Mouse (Mus musculus) granulocyte monocyte progenitor cell, adult 5-6 weeks (primary cell): ENCODE measurements around the gene Stard13. TPM values are rescaled to one million over a fixed set of nuclear protein-coding genes. Genes with fewer than 3 reads are reported as not detected.

Source experiments
- ATAC-seq: replicated peaks from 2 replicates; pipeline ENCODE4 v1.8.0; 2016; ENCODE audit warnings: mild to moderate bottlenecking, moderate TSS enrichment, inconsistent platforms; ENCODE audit not compliant: poor library complexity, severe bottlenecking
- total RNA-seq, 2 experiments: library from RNA; stranded (forward) in 1 of 2; stranded (reverse) in 1 of 2; fragments of 200-712, 200-1000 nt in 1 of 2; fragments of >200 nt in 1 of 2; fragmentation: Nextera tagmentation in 1 of 2; gene quantifications; 2 replicates each; pipeline ENCODE4 v1.2.3; 2014 to 2017

The Stard13 gene
- total RNA-seq, 2 experiments from 2014 or later = not detected

DNA sequence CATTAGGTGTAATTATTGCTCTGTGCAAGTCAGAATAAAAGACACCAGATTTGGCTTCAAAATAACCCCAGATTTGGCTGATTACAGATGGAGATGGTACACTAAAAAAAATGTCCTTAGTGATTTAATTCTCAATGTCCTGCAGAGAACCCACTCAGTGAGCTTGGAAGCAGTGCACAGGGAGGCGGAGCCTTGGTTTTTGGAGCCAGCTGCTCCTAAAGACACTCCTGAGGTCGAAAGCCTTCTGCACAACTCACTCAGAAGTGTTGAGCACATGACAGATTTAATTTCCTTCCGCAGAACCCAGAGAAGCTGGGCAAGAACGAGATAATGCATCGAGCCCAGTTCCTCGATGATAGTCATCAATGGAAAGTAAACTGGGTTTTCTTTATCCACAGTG lies 162.2 kb downstream of the Stard13 start:
- no peak for ATAC-seq

DNA sequence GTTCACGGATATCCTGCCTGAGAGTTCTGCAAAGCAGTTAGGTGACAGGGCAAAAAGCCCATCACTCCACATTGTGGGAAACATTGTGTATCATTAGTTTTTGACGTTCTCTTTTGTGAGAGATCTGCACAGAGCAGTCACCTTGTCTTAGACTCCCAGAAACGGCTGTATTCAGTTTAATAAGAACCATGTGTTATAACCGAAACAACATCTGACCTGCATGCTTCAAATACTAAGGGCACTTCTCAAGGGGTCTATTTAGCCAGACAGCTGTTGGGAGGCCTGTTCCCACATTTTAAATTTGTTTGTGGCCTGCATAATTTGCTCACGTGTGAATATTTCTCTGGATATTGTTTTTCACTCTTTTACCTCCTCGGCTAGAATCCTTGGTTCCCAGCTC lies 162.7 kb downstream of the Stard13 start:
- no peak for ATAC-seq

DNA sequence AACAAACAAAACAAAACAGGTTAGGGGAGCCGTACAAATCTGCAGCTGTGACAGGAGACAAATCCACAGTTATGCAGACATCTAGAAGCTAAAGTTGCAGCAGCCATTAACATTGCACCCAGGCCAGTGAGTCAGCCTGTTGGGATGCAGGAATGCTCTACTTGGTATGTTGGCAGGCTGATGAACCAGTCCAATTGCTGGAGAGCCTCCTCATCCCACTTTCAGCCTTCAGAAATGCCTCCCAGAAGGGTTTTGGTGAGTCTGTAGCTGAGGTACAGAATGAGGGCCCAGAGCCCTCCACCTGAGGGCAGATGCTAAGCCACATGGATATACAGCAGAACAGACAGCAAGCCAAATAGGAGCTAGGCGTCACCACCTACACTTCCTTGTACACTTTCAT lies 164.1 kb downstream of the Stard13 start:
- ATAC-seq = no peak

DNA sequence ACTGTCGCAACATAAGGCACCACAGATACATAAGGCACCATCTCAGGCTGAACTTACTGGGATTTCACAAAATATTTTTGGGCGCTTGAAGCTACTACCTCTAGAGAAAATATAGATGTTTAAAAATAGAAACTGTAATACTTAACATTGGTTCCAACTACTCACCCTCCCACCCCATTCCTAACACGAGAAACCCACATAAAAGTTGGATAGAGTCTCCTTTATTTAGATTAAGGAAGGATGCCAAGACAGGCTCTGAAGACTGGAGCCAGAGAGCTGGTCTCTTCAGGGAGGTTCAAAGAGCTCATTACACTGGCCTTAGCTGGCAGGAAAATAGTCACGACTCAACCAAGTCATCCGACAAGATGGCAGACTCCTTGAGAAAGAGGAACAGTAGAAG lies 167.6 kb downstream of the Stard13 start:
- ATAC-seq = no peak

GRCm38 (mm10) chr5:151065228-151065627 lies 168.4 kb downstream of the Stard13 start:
- ATAC-seq = no peak

DNA sequence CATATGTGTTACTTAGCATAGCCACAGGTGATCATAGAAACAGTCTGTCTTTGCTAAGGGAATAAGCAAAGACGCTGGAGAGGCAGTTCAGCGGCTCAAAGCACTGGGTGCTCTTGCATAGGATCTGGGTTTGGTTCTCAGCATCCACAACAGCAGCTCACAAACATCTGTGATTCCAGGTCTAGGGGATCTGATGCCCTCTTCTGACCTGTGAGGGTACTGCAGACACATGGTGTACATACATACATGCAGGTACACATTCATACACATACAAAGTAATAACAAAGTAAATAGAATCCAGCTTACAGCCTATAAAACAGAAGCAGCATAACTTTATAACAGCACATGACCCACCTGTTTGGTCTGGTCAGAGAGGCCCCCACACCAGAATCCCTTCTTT lies 171.7 kb downstream of the Stard13 start:
- ATAC-seq = no peak

GRCm38 (mm10) chr5:151060476-151060875 lies 173.2 kb downstream of the Stard13 start:
- ATAC-seq = no peak

DNA sequence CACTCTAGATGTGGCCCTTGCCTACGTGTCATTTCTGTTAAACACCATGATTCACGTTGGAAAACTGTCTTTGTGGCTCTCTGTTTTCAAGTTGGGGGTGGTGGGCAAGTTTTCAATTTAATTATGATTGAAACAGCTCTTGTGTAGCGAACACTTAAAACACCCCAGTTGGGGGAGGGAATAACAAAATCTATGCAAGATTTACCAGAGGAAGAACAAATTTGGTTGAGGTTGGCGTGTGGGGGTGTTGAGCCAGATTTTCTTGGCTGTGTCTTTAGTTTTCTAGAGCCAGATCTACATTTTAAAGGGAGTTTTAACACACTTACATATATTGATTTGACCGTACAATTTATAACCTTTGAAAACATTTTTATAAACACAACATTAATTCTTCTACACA lies 173.9 kb downstream of the Stard13 start:
- no peak for ATAC-seq

DNA sequence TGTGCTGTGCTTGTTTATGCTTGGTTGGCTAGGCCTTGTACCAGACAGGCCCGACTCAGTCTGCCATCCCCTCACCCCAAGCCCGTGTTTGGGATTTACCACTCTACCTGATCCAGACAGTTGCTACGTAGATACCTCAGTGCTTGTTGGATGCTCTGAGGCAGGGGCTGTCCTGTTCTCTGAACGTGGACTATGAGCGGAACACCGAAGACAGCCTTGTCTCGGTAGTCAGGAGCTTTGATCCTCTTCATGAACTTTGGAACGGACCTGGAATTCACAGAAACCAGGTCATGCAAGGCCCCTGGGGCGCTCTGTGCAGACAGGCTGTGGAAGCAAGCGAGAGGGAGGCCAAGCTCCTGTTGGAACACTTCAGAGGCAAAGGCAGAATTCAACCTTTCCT lies 174.3 kb downstream of the Stard13 start:
- ATAC-seq = no peak

DNA sequence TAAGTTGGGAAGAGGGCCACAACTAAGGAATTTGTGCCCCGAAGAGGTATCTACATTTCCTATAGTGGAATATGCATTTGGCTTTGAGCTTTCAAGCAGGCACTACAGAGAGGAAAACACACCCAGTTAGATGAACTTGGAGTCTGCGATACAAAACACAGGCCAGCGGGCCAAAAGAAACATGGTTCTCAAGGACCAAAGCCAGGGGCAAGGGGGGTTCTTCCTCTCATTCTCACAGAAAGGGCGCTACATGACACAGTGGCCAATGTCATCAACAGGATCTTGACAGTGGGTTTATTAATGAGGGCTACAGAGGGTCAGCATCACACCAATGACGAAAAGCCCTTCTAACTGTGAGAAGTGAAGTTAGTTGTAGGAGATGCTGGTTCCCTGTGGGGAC lies 175.9 kb downstream of the Stard13 start:
- no peak for ATAC-seq

- peak; percentile 89 for ATAC-seq
Measured at GRCm38 (mm10) chr5:151056920-151057294, 176.7 kb downstream of the Stard13 start.

GRCm38 (mm10) chr5:151056255-151056919 lies 177.2 kb downstream of the Stard13 start:
- peak; percentile 13; the same call in 1 of the 2 replicates for ATAC-seq

GRCm38 (mm10) chr5:151055426-151056090 lies 178.1 kb downstream of the Stard13 start:
- ATAC-seq = no peak

DNA sequence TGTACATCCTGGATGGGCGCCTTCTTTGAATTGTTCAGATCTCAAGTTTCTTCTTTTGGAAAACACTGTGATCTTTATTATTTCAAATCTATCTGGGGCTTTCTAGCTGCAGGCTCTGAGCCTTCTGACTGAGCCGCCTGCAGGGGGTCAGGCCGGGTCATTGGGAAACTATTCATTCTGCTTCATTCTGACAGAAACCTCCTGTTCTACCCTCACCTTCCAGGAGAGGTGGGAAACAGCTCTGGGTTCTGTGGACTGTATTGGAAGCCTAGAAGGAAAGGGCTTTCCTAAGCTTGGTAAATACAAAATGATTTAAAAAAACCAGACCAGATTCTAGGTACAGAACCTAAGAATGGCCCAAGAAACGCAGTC lies 178.9 kb downstream of the Stard13 start:
- no peak for ATAC-seq

GRCm38 (mm10) chr5:151054100-151054742 lies 179.4 kb downstream of the Stard13 start:
- no peak for ATAC-seq

- ATAC-seq = no peak
Measured at GRCm38 (mm10) chr5:151053190-151053589, 180.4 kb downstream of the Stard13 start.

DNA sequence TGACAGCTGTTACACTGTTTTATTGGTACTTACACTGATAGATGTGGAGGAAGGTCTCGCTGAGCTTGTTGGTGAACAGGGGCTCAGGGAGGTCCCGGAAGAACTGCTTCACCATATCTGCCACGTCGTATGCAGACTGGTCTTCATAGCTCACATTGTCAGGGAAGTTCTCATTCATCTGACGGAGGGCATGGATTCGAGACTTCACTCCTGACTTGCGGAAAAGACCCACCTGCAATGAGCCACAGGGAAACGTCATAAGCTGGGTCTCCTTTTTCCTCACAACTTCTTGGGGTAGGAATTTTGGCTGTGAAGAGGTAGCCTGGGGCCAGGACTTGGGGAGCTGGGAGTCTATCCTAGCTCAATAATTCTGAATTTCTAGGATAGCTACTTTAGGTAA lies 181.3 kb downstream of the Stard13 start:
- no peak for ATAC-seq

DNA sequence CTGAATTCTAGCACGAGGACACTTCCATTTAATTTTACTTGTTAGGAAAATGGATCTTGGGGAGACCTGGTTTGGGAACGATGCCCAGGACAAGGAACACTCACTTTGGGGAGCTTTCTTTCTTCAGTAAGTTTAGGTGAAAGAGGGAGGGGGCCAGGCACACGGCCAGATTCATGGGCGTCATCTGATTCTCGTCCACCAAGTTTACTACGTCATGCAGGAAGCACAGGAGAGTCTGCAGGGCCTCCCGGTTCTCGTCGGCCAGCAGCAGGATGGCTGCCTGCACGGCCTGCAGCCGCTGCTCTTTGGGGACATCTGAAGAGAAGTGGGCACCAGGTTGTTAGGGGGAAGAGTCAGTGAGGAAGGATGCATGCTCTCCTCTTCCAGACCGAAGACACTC lies 186.1 kb downstream of the Stard13 start:
- ATAC-seq = no peak

DNA sequence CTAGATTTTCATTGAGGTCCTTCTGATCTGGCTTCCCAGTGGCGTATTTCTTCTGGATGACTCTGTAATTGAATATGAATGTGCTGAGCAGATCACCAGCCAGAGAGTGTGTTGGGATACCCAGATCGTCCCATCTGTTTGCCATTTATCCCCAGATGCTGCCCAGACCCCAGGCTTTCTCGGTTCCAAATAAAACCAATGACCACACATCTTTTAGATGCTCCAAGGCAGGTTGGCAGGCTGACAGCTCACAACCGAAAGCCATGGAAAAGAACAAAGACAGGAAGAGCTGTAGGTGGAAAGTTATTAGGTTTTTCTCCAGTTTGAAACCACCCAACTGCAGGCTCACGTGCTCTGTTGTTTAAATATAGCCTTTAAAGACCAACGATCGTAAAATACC lies 186.7 kb downstream of the Stard13 start:
- no peak for ATAC-seq

DNA sequence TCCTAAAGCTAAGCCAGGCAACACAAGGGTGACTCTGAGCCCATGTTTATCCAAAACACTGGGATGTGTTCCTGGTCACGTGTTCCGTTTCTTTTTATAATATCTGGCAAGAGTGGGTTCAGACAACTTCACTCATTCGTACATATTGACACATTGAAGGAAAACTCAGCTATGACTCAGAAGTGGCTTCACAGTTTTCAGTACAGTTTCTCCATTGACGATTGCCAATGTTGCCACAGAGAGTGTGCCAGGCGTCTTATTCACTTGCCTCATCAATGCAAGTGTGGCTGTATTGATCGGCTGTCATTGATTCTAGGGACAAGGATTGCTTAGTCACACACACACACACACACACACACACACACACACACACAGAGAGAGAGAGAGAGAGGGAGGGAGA lies 187.5 kb downstream of the Stard13 start:
- ATAC-seq = no peak

GRCm38 (mm10) chr5:151042911-151043310 lies 190.7 kb downstream of the Stard13 start:
- ATAC-seq = no peak

GRCm38 (mm10) chr5:151037871-151038270 lies 195.8 kb downstream of the Stard13 start:
- ATAC-seq = no peak
